Mouse (Mus musculus) right cerebral cortex, adult 2 months (tissue): ENCODE measurements around the gene Larp1.
A peak's percentile ranks its signal among the peaks of the same experiment; 100 is the strongest.
"Not testable (repeated sequence)": the region's sequence is repeated elsewhere in the genome, so short reads cannot be mapped to it uniquely, and the experiment has no call there.

Experiments
- DNase-seq, 2 experiments: peaks; one replicate each; pipeline ENCODE4 v3.0.0; 2021 to 2022; ENCODE audit warnings: low spot score in 2 of 2

Larp1 gene

DNA sequence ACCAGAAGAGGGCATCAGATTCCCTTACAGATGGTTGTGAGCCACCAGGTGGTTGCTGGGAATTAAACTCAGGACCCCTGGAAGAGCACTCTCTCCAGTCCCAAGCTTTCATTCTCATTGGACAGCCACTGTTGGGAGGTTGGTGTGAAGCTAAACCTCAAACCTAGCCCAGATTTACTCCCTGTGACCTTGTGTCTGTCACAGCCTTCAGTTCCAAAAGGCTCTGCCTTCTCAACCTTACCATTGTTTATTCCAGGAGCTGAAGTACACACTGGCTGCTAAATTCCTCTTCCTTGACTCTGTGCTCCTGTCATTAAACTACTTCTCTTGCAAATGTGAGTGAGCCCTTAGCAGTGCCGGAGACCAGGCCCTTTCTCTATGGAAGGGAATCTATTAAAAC, 20.1 kb downstream of the Larp1 start:
- DNase-seq: no peak

DNA sequence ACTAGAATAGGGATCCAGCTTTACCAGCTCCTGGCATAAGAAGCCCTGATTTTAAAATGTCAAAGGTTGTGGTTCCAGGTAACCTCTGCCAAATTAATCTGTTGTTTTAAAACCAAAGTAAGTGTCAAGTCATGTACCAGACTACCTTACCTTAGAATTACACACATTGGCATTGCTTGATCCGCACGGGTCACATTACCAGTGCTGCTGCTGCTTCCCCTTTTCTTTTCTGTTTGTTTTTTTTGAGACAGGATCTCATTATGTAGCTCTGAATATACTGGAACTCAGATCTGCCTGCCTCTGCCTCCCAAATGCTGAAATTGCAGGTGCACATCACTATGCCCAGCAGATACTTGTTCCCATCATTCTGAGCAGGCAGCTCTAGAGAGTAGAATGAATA, 21.0 kb downstream of the Larp1 start:
- DNase-seq: no peak

DNA sequence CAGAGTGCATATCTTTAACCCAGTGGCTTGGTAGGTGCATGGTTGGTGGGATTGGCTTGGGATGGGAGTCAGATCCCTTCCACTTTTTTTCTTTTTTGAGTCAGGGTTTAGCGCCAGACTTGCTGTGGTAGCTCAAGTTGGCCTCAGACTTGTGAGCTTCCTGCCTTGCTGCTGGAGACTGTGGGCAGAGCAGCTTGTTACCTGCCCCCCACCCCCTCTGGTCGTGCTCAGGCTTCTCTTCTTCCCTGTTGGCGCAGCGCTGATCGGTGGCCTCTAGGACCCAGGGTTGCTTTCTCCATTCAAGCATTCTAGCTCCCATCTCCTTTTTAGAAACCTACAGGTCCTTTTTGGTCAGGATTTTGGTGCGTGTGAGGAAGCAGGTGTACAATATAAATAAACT, 22.3 kb downstream of the Larp1 start:
- no peak for DNase-seq

DNA sequence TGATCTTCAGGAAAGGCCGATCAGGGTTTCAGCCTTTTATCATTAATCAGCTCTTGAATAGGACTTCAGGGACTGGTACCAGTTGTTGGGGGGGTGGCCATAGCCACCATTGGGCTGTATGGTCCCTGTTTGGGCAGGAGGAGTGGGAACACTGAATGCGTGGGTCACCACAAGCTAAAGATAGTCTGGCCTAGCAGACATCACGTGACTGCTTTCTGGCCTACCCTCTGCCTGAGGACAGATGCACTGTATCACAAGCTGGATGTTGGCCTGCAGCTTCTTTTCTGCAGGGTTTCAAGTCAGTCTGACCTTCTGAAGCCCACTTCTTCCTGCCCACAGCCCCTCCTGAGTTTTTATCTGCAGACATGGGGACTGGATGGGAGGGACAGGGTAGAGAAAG, 24.8 kb downstream of the Larp1 start:
- no peak for DNase-seq

DNA sequence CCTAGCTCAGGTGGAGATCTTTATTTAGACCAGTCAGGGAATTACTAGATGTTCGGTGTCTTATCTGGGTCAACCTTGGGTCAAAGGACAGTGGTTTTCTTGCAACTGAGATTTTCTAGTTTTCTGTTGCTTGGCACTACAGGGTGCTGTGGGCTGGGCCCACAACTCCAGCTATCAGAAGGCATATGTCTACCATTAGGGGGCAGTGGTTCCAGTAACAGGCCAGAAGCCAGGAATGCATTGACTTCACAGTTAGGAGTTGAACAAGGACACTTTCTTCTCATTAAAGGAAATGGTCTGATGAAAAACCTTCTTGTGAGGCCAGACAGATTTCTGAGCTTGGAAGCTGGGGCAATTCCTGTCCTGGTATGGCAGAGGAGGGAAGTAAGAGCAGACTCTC, 30.2 kb downstream of the Larp1 start:
- DNase-seq: no peak

DNA sequence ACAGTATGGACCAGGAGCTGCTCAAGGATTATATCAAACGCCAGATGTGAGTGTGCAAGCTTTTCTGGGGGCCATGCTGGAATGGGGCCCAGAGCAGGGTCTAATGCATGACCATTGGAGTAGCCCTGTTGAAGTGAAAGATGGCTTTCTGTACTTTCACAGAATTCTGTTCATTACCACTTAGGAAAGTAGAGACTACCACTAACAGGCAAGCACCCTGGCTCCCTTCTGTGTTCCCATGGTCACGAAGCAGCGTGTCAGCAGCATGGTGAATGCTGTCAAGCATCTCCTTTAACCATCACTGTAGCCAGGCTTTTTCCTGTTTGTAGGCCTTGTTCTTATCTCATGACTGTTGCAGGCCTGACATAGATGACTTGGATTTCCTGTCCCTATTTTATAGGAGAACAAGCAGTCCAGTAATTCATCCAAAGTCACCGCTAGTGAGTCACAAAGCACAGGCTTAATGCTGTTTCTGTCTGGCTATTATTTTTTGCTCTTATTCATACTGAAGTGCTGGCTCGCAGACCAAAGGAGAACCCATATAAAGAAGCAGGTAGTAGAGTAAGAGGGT, 34.1 kb downstream of the Larp1 start:
- no peak for DNase-seq

DNA sequence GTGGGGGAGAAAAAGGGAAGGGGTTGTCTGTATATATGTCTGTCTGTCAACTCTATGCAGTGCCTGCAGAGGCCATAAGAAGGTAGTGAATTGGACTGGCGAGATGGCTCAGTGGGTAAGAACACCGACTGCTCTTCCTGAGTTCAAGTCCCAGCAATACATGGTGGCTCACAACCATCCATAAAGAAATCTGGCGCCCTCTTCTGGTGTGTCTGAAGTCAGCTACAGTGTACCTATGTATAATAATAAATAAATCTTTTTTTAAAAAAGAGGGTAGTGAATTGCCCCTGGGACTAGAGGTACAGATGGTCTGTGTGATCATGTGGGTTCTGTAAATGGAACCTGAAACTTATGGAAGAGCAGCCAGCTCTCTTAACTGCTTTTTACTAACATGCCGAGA, 37.6 kb downstream of the Larp1 start:
- DNase-seq: no peak

DNA sequence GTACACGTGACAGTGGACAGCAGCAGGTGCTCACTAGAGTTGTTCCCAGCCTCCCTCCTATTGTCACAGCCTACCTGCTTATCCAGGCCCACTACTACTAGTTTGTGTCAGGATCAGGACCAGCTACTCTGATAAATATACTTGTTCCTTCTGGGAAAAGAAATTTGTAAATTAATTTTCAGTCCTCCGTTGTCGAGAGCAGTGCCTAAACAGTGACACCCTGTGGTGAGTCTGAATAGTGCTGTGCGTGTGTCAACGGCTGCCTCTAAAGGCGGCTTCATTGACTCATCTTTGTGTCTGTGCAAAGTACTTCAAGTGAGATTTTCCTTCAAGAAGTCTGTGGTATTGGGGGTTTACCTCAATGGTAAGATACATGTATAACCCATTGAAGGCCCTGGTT, 48.6 kb downstream of the Larp1 start:
- DNase-seq: peak; percentile 76 to 77

DNA sequence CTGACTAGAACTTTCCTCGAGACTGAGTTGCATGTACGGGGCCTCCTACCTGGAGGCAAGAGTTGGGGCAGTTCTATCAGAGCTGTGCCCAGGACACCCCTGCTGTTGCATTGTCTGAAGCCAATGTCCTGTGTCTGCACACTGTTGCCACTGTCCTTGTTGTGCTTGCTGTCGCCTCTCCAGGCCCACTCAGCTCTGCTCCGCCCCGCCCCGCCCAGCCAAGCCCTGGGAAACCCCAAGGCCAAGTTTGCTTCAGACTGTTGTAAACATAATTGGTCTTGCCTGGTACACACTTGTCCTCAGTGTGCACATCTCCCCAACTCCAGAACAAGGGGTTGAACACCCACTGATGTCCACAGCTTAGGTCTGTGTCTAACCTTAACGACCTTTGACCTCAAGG, 50.9 kb downstream of the Larp1 start:
- DNase-seq: not testable (repeated sequence)

DNA sequence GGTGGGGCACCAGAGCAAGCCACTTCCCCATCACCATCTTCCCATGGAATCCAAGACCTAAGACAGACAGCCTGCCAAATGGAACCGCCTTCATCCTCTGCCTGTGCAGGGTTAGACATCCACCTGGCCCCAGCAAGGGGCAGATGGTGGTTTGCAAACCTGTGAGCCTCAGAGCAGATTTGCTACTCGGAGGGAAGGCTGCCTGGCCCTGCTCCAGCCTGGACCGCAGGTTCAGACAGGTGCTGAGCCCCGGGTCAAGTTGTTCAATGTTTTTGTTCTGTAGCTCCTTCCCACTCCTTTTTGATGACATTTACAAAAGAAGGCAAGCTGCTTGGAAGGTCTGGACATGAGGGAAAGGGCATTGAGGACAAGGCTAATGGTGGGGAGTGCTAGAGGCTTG, 52.4 kb downstream of the Larp1 start:
- DNase-seq: not testable (repeated sequence)

DNA sequence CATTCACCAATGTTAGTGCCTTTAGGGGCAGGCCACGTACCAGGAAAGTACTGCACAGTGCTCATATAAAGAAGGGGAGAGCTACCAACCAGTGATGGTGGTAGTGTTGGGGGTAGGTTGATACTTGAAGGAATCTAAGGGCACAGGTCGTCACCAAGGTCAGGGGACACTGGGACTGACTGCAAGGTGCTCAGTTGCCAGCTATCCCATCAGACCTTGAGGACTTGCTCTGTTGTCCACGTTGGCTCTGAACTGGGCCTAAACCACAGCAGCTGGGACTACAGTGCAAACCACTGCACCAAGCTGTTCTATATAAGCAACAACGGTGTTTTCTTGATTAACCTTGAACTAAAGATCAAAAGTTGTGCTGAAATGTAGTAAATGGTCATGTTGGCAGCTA, 53.7 kb downstream of the Larp1 start:
- no peak for DNase-seq

DNA sequence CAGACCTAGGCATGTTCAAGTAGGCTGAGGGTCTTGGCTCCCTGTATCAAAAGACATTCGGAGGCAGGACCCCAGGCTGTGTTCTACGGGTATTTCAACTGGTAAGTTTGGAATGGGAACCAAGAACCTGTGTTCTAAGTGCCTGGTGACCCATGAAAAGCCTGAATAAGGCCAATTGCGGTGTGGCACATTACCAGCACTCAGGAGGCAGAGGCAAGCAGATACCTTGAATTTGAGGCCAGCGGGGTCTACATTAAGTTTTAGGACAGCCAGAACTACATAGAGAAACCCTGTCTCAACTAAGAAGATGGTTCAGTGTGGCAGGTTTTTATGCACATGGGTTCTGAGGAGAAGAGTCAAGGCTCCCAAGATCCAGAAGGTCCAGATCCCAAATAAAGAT, 56.2 kb downstream of the Larp1 start:
- no peak for DNase-seq

DNA sequence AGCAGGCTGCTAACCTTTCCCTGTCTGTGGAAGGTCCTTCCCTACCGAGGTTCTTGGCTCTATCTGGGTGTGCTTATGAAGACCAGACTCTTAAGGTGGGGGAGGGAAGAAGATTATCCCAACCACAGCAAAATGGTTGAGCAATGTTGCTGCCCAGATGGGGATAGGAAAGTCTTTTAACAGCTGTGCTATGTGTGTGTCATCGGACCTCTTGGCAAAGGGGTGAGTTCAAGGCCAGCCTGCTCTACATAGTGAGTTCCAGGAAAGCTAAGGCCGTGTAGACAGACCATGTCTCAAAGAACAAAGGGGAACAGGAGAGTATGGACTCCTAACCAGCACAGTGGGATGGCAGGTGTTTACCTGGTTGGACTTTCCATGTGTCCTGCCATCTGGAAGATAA, 64.1 kb downstream of the Larp1 start:
- no peak for DNase-seq

DNA sequence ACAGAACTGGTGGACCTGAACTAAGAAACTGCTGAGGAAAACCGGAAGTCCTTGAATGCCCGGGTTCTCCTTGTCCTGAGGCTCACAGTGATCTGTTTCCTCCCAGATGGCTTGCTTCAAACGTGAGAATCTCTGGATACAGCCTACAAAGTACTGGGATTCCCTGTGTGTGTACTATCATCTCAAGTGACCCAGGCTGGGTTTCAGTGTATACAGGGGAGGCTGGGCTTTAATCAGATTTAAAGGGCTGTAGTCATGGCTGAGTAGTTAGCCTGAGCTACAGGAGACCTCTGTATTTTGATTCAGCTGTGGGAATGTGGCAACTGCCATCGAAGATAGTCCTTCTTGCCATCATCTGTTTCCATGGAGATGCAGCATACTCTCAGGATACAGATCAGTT, 68.4 kb downstream of the Larp1 start:
- no peak for DNase-seq

DNA sequence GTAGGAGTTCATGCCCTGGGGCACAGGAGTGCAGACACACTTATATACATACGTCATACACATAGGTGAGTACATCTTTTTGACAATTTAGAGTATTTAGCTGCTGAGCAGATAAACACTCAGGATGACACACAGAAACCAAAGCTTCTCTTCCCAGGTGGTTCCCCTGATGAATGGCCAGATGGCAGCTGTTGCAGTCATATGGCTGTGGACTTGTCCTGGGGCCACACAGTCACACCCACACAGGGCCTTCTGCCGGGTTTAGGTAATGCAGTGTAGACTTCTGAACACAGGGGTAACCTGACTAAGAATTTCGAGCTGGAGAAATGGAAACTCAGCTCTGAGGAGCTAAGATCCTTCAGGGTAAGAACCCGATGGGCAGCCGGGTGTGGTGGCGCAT, 72.9 kb downstream of the Larp1 start:
- DNase-seq: no peak

DNA sequence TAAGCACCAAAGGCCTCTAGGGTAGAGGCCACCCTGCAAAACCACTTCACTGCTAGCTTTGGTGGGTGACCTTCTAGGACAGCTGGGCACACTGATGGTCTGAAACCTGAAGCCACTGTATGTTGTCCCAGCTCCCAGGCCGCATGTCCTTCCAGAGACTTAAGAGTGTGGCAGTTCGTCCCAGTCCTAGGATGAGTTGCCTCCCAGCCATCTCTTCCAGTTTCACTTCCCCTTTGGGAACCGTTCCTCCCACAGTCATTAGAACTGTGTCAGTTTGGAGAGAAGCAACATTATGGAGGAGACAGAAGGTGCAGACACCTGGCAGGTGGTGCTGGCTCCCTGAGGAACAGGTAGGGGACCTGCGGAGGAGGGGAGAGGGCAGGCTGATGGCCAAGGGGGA, 83.7 kb downstream of the Larp1 start:
- no peak for DNase-seq

DNA sequence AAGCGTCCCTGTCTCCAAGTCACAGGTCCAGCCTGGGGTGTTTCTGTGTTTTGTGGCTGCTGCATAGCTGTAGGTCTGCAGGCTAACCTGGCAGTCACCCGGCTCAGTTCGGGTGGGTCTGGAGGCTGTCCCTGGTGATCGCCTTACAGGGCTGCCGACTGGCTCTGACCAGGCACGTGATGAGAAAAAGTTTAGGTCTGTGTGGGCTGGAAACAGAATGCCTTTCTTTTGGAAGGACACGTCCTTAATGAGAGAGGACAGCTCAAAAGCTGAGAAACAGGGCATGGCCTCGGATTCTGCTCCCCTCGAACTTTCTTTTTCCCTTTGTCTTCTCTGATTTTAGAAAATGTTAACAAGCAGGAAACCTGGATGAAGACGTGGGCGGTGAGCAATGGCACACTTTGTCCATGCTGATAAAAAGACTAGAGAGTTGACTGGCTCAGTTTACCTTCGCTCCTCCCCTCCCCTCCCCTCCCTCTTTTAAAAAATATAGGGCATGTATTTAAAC, 84.2 kb downstream of the Larp1 start, which contains the start of gene Gm12248:
TSS of gene Gm12248 (minus strand) at position 114 of the 508 bp plus-strand sequence.
- DNase-seq: no peak

DNA sequence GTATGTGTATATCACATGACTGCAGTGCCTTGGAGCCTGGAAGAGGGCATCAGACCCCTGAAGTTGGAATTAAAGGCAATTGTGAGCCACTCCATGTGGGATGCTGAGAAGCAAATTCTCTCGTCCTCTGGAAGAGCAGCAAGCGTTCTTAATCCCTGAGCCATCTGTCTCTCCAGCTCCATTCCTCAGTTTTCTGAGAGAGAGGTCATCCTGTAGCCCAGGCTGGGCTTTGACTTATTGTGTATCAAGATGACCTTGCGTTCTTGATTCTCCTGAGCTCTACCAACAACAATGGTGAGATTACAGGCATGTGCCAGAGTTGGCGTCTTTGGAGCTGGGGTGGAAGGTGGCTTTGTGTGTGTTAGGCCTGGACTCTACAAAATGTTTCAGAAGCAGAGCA, 85.9 kb downstream of the Larp1 start:
- no peak for DNase-seq

DNA sequence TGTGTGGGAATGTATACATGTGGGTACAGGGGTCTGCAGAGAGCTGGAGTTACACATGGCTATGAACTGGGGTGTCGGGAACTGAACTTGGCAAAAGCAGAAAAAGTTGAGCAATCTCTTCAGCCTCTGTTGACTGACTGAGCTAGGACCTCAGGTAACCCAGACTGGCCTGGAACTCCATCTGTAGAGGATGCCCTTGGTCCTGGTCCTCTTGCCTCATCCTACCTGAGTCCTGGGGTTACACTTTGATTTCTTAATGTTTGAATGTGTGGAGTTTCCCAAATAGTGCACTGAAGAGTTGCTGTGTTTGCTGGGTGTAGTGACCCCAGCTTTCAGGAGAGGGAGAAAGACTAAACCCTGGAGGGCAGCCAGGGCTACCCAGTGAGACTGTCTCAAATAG, 86.7 kb downstream of the Larp1 start:
- no peak for DNase-seq

DNA sequence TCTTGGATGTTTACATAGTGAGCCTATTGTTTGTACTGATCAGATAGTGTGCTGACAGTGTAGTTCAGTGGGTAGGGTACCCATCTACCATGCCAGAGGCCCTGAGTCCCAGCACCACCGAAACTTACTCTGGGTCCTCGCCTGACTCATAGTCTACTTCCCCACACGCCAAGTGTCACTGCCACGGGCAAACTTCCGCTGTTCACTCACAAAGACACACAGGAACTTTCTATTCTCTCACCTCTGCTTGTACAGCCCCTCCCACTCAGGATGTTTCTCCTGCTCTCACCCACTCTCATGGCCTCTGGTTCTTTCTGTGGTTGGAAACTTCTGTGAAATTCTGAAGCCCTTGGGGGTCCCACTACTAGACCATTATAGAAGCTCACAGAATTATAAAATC, 87.3 kb downstream of the Larp1 start:
- DNase-seq: no peak

DNA sequence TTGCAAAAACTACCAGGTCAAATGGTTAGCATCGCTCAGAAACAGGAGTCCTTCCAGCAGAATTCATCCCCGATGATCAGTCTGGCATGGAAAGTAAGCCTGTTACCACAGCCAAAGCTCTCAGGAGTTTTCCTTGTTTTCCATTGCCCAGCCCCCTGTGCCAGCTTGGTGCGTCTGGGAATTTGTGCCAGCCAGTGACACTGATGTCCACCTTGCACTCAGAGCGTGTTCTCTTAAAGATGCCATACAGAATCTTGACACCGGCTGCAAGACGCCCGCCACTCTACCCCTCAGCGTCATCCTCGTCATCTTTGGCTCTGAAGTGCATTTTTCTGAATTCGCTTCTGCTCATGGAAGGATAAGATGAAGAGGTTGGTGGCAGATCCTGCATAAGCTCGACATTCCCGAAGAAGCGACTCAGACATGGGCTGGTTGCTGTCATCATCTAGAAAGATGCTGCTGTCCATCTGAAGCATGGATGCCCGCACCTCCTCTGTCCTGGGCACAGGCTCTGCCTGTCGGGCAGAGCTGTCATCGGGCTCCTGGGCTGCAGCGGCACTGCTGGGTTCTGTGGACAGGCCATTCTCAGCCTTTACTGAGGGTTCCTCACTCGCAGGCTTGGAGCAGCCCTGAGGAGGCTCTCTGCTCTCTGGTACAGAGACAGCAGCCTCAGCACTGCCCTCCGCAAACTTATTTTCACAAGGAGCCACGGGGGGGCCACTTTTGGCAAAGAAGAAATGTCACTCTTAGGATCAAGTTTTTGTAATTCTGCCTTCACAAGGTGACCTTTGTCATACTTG, 88.2 kb downstream of the Larp1 start:
- DNase-seq: no peak

DNA sequence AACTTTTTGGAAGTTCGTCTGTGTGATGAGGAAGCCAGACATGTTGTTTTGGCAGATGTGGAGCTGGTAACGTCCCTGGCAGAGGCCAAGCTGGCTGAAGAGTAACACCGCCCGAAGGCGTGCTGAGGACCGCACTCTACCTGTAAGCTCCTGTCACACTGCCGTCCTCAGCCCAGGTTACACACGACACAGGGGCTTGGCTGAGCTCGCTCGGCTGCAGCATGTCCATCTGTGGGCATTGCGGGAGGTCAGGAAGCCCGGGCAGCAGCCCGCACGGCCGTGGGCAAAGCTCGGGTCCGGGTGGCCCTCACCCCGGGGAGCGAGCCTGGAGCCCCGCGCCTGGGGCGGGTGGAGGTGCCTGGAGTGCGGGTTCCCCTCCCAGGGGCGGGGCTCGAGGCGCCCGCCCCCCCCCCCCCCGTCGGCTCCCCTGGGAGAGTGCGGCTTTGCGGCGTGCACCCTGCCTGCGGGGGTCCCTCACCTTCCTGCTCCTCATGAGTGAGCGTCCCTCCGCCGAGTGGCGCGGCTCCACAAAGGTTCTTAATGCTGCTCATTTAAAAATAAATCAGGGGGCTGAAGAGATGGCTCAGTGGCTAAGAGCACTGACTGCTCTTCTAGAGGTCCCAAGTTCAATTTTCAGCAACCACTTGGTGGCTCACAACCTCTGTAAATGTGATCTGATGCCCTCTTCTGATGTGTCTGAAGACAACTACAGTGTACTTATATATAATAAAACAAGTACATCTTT, 88.9 kb downstream of the Larp1 start:
- DNase-seq: no peak

DNA sequence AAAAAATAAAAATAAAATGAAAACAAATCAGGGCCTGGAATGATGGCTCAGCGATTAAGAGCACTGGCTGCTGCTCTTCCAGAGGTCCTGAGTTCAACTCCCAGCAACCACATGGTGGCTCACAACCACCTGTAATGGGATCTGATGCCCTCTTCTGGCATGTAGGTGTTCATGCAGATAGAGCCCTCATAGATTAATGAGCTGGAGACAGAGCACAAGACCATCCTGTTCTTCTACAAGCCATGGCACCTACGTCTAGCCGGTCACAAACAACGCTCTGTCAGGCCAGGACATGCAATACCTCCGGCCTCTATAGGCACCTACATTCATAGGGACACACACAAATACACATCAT, 89.5 kb downstream of the Larp1 start:
- not testable (repeated sequence) for DNase-seq
